ENCODE assay signal across 13 mouse cellular contexts in genomic region chr17:37051745-37052144, GRCm38 (mm10). TPM values are rescaled to one million over a fixed set of nuclear protein-coding genes. Genes with fewer than 3 reads are reported as not detected.
DNase-seq lines count a peak whose midpoint lies in the region; ATAC-seq and TF ChIP-seq lines count a peak whose summit lies in the region.
"Had no signal": no experiment of that assay in that cellular context is flagged by ENCODE, and none has a peak within 500 bp of the region (broad histone marks: within the 10 kb centered on the region; RNA-seq: fewer than 3 reads in every experiment).

No protein-coding gene starts in this region.

- no peaks in the 10 kb centered on the region for H3K9me3 ChIP-seq in ES-Bruce4 (replicated peaks; ENCODE audit: control insufficient read depth, insufficient read depth, low read length, poor library complexity, severe bottlenecking)
- no peaks in the 10 kb centered on the region for H3K9me3 ChIP-seq in embryonic facial prominence, embryonic 12.5 days
- H3K9me3 ChIP-seq in hindbrain, embryonic 13.5 days, result no peaks in the 10 kb centered on the region
- no peaks in the 10 kb centered on the region for H3K9me3 ChIP-seq in midbrain, embryonic 15.5 days
- H3K9me3 ChIP-seq in liver, embryonic 12.5 days (replicated peaks), result no peaks in the 10 kb centered on the region
- H3K9me3 ChIP-seq: G1E; heart, embryonic 12.5 days had no signal

- no peak for TF ChIP-seq POLR2A in ES-Bruce4 (IDR thresholded peaks at IDR 0.05; ENCODE audit: insufficient read depth, low read length)
- TF ChIP-seq POLR2A in kidney, adult 2 months (IDR thresholded peaks at IDR 0.05; ENCODE audit: low read depth, low read length), result no peak

- no peak overlapping the region for H3K27ac ChIP-seq in ES-Bruce4 (ENCODE audit: insufficient read depth, low read length)
- H3K27ac ChIP-seq in embryonic facial prominence, embryonic 12.5 days, result no peak overlapping the region
- no peak overlapping the region for H3K27ac ChIP-seq in hindbrain, embryonic 13.5 days
- no peak overlapping the region for H3K27ac ChIP-seq in midbrain, embryonic 15.5 days
- no peak overlapping the region for H3K27ac ChIP-seq in liver, embryonic 12.5 days
- no peak overlapping the region for H3K27ac ChIP-seq in kidney, adult 2 months (ENCODE audit: insufficient read depth, low read depth, low read length)
- H3K27ac ChIP-seq: liver, embryonic 14.5 days had no signal

- ATAC-seq in embryonic facial prominence, embryonic 12.5 days (ENCODE audit: insufficient number of reproducible peaks, insufficient read depth, low FRiP score, low TSS enrichment), result no peak
- ATAC-seq in hindbrain, embryonic 13.5 days (ENCODE audit: low FRiP score), result no peak
- ATAC-seq in midbrain, embryonic 15.5 days (replicated peaks), result no peak
- no peak for ATAC-seq in liver, embryonic 12.5 days

- no peak for TF ChIP-seq EP300 in ES-Bruce4 (IDR thresholded peaks at IDR 0.05; ENCODE audit: insufficient read depth, low read depth, low read length)

- peaks cover 3% of the 10 kb centered on the region for H3K4me1 ChIP-seq in ES-Bruce4 (ENCODE audit: control insufficient read depth, insufficient read depth, low read length)
- H3K4me1 ChIP-seq in embryonic facial prominence, embryonic 12.5 days, result peaks cover 30% of the 10 kb centered on the region
- peaks cover 66% of the 10 kb centered on the region for H3K4me1 ChIP-seq in hindbrain, embryonic 13.5 days (replicated peaks)
- H3K4me1 ChIP-seq in midbrain, embryonic 15.5 days, result peaks cover 58% of the 10 kb centered on the region
- peaks cover 26% of the 10 kb centered on the region for H3K4me1 ChIP-seq in liver, embryonic 12.5 days
- H3K4me1 ChIP-seq in kidney, adult 2 months (ENCODE audit: control insufficient read depth, insufficient read depth, low read length), result no peaks in the 10 kb centered on the region; the same call in 1 of the 2 replicates

- H3K36me3 ChIP-seq in ES-Bruce4 (ENCODE audit: control insufficient read depth, insufficient read depth, low read length, poor library complexity, severe bottlenecking), result peaks cover 60% of the 10 kb centered on the region
- peaks cover 33% of the 10 kb centered on the region for H3K36me3 ChIP-seq in embryonic facial prominence, embryonic 12.5 days
- H3K36me3 ChIP-seq in hindbrain, embryonic 13.5 days, result peaks cover 36% of the 10 kb centered on the region
- H3K36me3 ChIP-seq in midbrain, embryonic 15.5 days (replicated peaks), result peaks cover 22% of the 10 kb centered on the region
- H3K36me3 ChIP-seq in liver, embryonic 12.5 days, result 0 out of 2 replicates have a peak, but pooled peaks cover 3% of the 10 kb centered on the region
- H3K36me3 ChIP-seq in kidney, adult 2 months (ENCODE audit: control insufficient read depth, insufficient read depth, low read length), result no peaks in the 10 kb centered on the region; the same call in 1 of the 2 replicates

- DNase-seq in embryo, embryonic 11 days, result no peak
- no peak for DNase-seq in kidney, adult 2 months
- DNase-seq: layer of hippocampus, adult 9-11 months; retina, postnatal 1 day had no signal

- peak overlapping the region; percentile 97; the same call in 1 of the 2 replicates for H3K9ac ChIP-seq in ES-Bruce4 (ENCODE audit: low read depth, poor library complexity, severe bottlenecking)
- H3K9ac ChIP-seq in embryonic facial prominence, embryonic 12.5 days, result no peak overlapping the region
- H3K9ac ChIP-seq in hindbrain, embryonic 13.5 days, result peak overlapping the region; percentile 93
- peak overlapping the region; percentile 77; the same call in 1 of the 2 replicates for H3K9ac ChIP-seq in midbrain, embryonic 15.5 days
- no peak overlapping the region for H3K9ac ChIP-seq in liver, embryonic 12.5 days
- H3K9ac ChIP-seq: liver, embryonic 14.5 days had no signal

- no peaks in the 10 kb centered on the region for H3K27me3 ChIP-seq in ES-Bruce4 (ENCODE audit: control insufficient read depth, insufficient read depth, low read length, poor library complexity, severe bottlenecking)
- 0 out of 2 replicates have a peak, but pooled peaks cover 5% of the 10 kb centered on the region for H3K27me3 ChIP-seq in embryonic facial prominence, embryonic 12.5 days
- H3K27me3 ChIP-seq in hindbrain, embryonic 13.5 days, result peaks cover 4% of the 10 kb centered on the region; the same call in 1 of the 2 replicates
- no peaks in the 10 kb centered on the region for H3K27me3 ChIP-seq in midbrain, embryonic 15.5 days (replicated peaks)
- peaks cover 66% of the 10 kb centered on the region for H3K27me3 ChIP-seq in liver, embryonic 12.5 days (replicated peaks)
- no peaks in the 10 kb centered on the region for H3K27me3 ChIP-seq in kidney, adult 2 months (replicated peaks; ENCODE audit: control insufficient read depth, insufficient read depth, low read length)

- no peak for TF ChIP-seq CTCF in ES-Bruce4 (IDR thresholded peaks at IDR 0.05; ENCODE audit: low read depth, low read length)
- no peak for TF ChIP-seq CTCF in kidney, adult 2 months (conservative IDR thresholded peaks at IDR 0.05; ENCODE audit: insufficient read depth, insufficient read length, low read depth, low read length)

- H3K4me2 ChIP-seq in embryonic facial prominence, embryonic 12.5 days (replicated peaks), result peak overlapping the region; percentile 94; the same call in 1 of the 2 replicates
- peak overlapping the region; percentile 88 for H3K4me2 ChIP-seq in hindbrain, embryonic 13.5 days
- peak overlapping the region; percentile 77 for H3K4me2 ChIP-seq in midbrain, embryonic 15.5 days
- no peak overlapping the region for H3K4me2 ChIP-seq in liver, embryonic 12.5 days

- H3K4me3 ChIP-seq in ES-Bruce4 (ENCODE audit: low read depth, low read length), result peak overlapping the region; percentile 92; the same call in 1 of the 2 replicates
- no peak overlapping the region; the same call in 1 of the 2 replicates for H3K4me3 ChIP-seq in embryonic facial prominence, embryonic 12.5 days
- H3K4me3 ChIP-seq in hindbrain, embryonic 13.5 days, result peak overlapping the region; percentile 86
- H3K4me3 ChIP-seq in midbrain, embryonic 15.5 days, result peak overlapping the region; percentile 66
- H3K4me3 ChIP-seq in liver, embryonic 12.5 days, result no peak overlapping the region
- H3K4me3 ChIP-seq in kidney, adult 2 months (ENCODE audit: insufficient read depth, low read depth, low read length), result no peak overlapping the region

- WGBS in embryonic facial prominence, embryonic 12.5 days, result 53% methylated on average over 4 of the region's 4 CpGs
- WGBS in hindbrain, embryonic 13.5 days, result 54% methylated on average over 4 of the region's 4 CpGs
- 47% methylated on average over 4 of the region's 4 CpGs for WGBS in midbrain, embryonic 15.5 days
- WGBS in liver, embryonic 12.5 days (ENCODE audit: insufficient replicate concordance), result 27% methylated on average over 4 of the region's 4 CpGs
- WGBS in kidney, adult 2 months, result 67% methylated on average over 4 of the region's 4 CpGs

RNA-seq across cellular contexts. Expression of gene Gabbr1, which starts 6.0 kb away (rescaled TPM):
- 163 and 180 TPM in 2 replicates for polyA plus RNA-seq in ES-Bruce4 (2011; ENCODE audit: insufficient read depth, insufficient read length, low read depth, missing spikeins)
- polyA plus RNA-seq in embryonic facial prominence, embryonic 12.5 days (2016; fragmentation: Nextera tagmentation; extraction: Ambion mirVana), result 19.8 and 20.5 TPM in 2 replicates
- polyA plus RNA-seq in hindbrain, embryonic 13.5 days (2015; fragmentation: Nextera tagmentation; extraction: Ambion mirVana), result 55.6 and 57.0 TPM in 2 replicates
- 86.4 and 88.8 TPM in 2 replicates for polyA plus RNA-seq in midbrain, embryonic 15.5 days (2015; fragmentation: Nextera tagmentation; extraction: Ambion mirVana)
- 1.1 and 1.6 TPM in 2 replicates for polyA plus RNA-seq in liver, embryonic 12.5 days (2016; fragmentation: Nextera tagmentation; extraction: Ambion mirVana)
- polyA plus RNA-seq in kidney, adult 2 months (2012; rRNA removed), result 21.0 TPM in 2 replicates

RNA-seq across cellular contexts. Expression of gene Mog, which starts 28.5 kb away (rescaled TPM):
- not detected in 2 replicates for polyA plus RNA-seq in ES-Bruce4 (2011; ENCODE audit: insufficient read depth, insufficient read length, low read depth, missing spikeins)
- polyA plus RNA-seq in embryonic facial prominence, embryonic 12.5 days (2016; fragmentation: Nextera tagmentation; extraction: Ambion mirVana), result 0.38 and 0.70 TPM in 2 replicates
- 1.3 and 2.1 TPM in 2 replicates for polyA plus RNA-seq in hindbrain, embryonic 13.5 days (2015; fragmentation: Nextera tagmentation; extraction: Ambion mirVana)
- polyA plus RNA-seq in midbrain, embryonic 15.5 days (2015; fragmentation: Nextera tagmentation; extraction: Ambion mirVana), result 2.4 and 3.7 TPM in 2 replicates
- not detected in 2 replicates for polyA plus RNA-seq in liver, embryonic 12.5 days (2016; fragmentation: Nextera tagmentation; extraction: Ambion mirVana)
- polyA plus RNA-seq in kidney, adult 2 months (2012; rRNA removed), result not detected in 2 replicates
- polyA plus RNA-seq: G1E; heart, embryonic 12.5 days; liver, embryonic 14.5 days had no signal

RNA-seq across cellular contexts. Expression of gene Olfr90, which starts 36.6 kb away (rescaled TPM):
- polyA plus RNA-seq in ES-Bruce4 (2011; ENCODE audit: insufficient read depth, insufficient read length, low read depth, missing spikeins), result 0.22 TPM in 1 of 2 replicates, not detected in the other
- not detected in 2 replicates for polyA plus RNA-seq in embryonic facial prominence, embryonic 12.5 days (2016; fragmentation: Nextera tagmentation; extraction: Ambion mirVana)
- not detected in 2 replicates for polyA plus RNA-seq in hindbrain, embryonic 13.5 days (2015; fragmentation: Nextera tagmentation; extraction: Ambion mirVana)
- polyA plus RNA-seq in midbrain, embryonic 15.5 days (2015; fragmentation: Nextera tagmentation; extraction: Ambion mirVana), result 0.06 TPM in 1 of 2 replicates, not detected in the other
- polyA plus RNA-seq in liver, embryonic 12.5 days (2016; fragmentation: Nextera tagmentation; extraction: Ambion mirVana), result not detected in 2 replicates
- not detected in 2 replicates for polyA plus RNA-seq in kidney, adult 2 months (2012; rRNA removed)
- polyA plus RNA-seq: G1E; heart, embryonic 12.5 days; intestine, embryonic 14.5 days; liver, embryonic 14.5 days had no signal

RNA-seq across cellular contexts. Expression of gene Olfr91, which starts 46.3 kb away (rescaled TPM):
- polyA plus RNA-seq in ES-Bruce4 (2011; ENCODE audit: insufficient read depth, insufficient read length, low read depth, missing spikeins), result not detected in 2 replicates
- polyA plus RNA-seq in embryonic facial prominence, embryonic 12.5 days (2016; fragmentation: Nextera tagmentation; extraction: Ambion mirVana), result 0.08 TPM in 1 of 2 replicates, not detected in the other
- not detected in 2 replicates for polyA plus RNA-seq in hindbrain, embryonic 13.5 days (2015; fragmentation: Nextera tagmentation; extraction: Ambion mirVana)
- polyA plus RNA-seq in midbrain, embryonic 15.5 days (2015; fragmentation: Nextera tagmentation; extraction: Ambion mirVana), result not detected in 2 replicates
- polyA plus RNA-seq in liver, embryonic 12.5 days (2016; fragmentation: Nextera tagmentation; extraction: Ambion mirVana), result not detected in 2 replicates
- polyA plus RNA-seq in kidney, adult 2 months (2012; rRNA removed), result not detected in 2 replicates
- polyA plus RNA-seq: G1E; heart, embryonic 12.5 days; intestine, embryonic 14.5 days; liver, embryonic 14.5 days had no signal

RNA-seq across cellular contexts. Expression of gene Zfp57, which starts 50.8 kb away (rescaled TPM):
- 223 and 254 TPM in 2 replicates for polyA plus RNA-seq in ES-Bruce4 (2011; ENCODE audit: insufficient read depth, insufficient read length, low read depth, missing spikeins)
- polyA plus RNA-seq in embryonic facial prominence, embryonic 12.5 days (2016; fragmentation: Nextera tagmentation; extraction: Ambion mirVana), result 151 and 169 TPM in 2 replicates
- polyA plus RNA-seq in hindbrain, embryonic 13.5 days (2015; fragmentation: Nextera tagmentation; extraction: Ambion mirVana), result 270 and 287 TPM in 2 replicates
- 289 and 324 TPM in 2 replicates for polyA plus RNA-seq in midbrain, embryonic 15.5 days (2015; fragmentation: Nextera tagmentation; extraction: Ambion mirVana)
- 11.2 and 11.8 TPM in 2 replicates for polyA plus RNA-seq in liver, embryonic 12.5 days (2016; fragmentation: Nextera tagmentation; extraction: Ambion mirVana)
- 2.0 and 3.0 TPM in 2 replicates for polyA plus RNA-seq in kidney, adult 2 months (2012; rRNA removed)
- polyA plus RNA-seq: G1E had no signal

Comparison
In these comparisons a context has a peak if more than half of its experiments do, and no peak if none do; other contexts are left out.
1. H3K4me3 ChIP-seq: peak in ES-Bruce4 (single experiment), hindbrain, embryonic 13.5 days (single experiment) and midbrain, embryonic 15.5 days (single experiment); none in embryonic facial prominence, embryonic 12.5 days (single experiment), liver, embryonic 12.5 days (single experiment) and kidney, adult 2 months (single experiment).
2. H3K9ac ChIP-seq: peak in ES-Bruce4 (single experiment), hindbrain, embryonic 13.5 days (single experiment) and midbrain, embryonic 15.5 days (single experiment); none in embryonic facial prominence, embryonic 12.5 days (single experiment) and liver, embryonic 12.5 days (single experiment).